Mouse (Mus musculus) heart, postnatal 0 days (tissue): ENCODE data around the gene Sema4c.

Experiments used
- CTCF ChIP-seq: IDR thresholded peaks from 2 replicates; pipeline ENCODE4 v1.5.1; 2016; ENCODE audit warnings: antibody characterized with exemption, control low read depth, low read depth
- EP300 ChIP-seq: IDR thresholded peaks from 2 replicates; pipeline ENCODE4 v1.6.1; 2016; ENCODE audit warnings: antibody characterized with exemption, low read depth

DNA sequence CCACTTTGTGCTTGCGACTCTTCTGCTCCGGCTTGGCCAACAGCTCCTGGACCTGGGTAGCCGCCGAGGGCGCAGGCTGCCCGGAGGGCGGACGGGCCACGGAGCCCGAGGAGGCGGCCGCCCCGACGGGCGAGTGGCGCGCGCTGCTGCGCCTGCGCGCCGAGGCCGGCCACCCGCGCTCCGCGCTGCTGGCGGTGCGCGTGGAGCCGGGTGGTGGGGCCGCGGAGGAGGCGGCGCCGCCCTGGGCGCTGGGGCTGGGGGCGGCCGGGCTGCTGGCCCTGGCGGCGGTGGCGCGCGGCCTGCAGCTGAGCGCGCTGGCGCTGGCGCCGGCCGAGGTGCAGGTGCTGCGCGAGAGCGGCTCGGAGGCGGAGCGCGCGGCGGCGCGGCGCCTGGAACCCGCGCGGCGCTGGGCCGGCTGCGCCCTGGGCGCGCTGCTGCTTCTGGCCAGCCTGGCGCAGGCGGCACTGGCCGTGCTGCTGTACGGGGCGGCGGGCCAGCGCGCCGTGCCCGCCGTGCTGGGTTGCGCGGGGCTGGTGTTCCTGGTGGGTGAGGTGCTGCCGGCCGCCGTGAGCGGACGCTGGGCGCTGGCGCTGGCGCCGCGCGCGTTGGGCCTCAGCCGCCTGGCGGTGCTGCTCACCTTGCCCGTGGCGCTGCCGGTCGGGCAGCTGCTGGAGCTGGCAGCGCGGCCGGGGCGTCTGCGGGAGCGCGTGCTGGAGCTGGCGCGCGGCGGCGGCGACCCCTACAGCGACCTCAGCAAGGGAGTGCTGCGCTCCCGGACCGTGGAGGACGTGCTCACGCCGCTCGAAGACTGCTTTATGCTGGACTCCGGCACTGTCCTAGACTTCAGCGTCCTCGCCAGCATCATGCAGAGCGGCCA is 45.8 kb downstream of the Sema4c start:
- no peak for TF ChIP-seq EP300
- no peak for TF ChIP-seq CTCF
